Mouse (Mus musculus) CH12.LX (cell line): ENCODE measurements at regions not wholly inside any gene's neighbourhood (a gene's known extent, or its start where the extent isn't known, plus 50 kb on each side); places are given as distances from the start of the nearest gene placed in this dataset.

Experiments
- DNase-seq: peaks from one replicate; pipeline ENCODE4 v3.0.0-alpha.2; 2013; ENCODE audit errors: extremely low read depth
- H3K27ac ChIP-seq: 2 replicates; pipeline ENCODE4 v1.5.1; 2012; ENCODE audit warnings: low read depth, mild to moderate bottlenecking, control low read depth, moderate library complexity; ENCODE audit not compliant: insufficient read depth
- H3K27me3 ChIP-seq: replicated peaks from 2 replicates; pipeline ENCODE3; 2012; ENCODE audit warnings: inconsistent platforms
- H3K36me3 ChIP-seq, 2 experiments: replicated peaks in 1 of 2; 2 replicates each; pipeline versions ENCODE3 to v1.6.1; 2012; ENCODE audit warnings: inconsistent platforms in 1 of 2, low read length in 1 of 2, mild to moderate bottlenecking in 1 of 2, mixed read lengths in 1 of 2, moderate library complexity in 1 of 2; ENCODE audit not compliant: control insufficient read depth in 1 of 2, insufficient read depth in 1 of 2
- H3K4me1 ChIP-seq, 2 experiments: 2 replicates each; pipeline ENCODE4 v1.6.1; 2012; ENCODE audit warnings: inconsistent platforms in 1 of 2, moderate library complexity in 1 of 2; ENCODE audit not compliant: insufficient read depth in 2 of 2, control insufficient read depth in 1 of 2
- H3K4me2 ChIP-seq: 2 replicates; pipeline ENCODE4 v1.6.1; 2012; ENCODE audit warnings: low read depth, mild to moderate bottlenecking, control low read depth; ENCODE audit not compliant: poor library complexity, insufficient read depth, severe bottlenecking
- H3K4me3 ChIP-seq, 3 experiments: fragments of 150-350 bp in 1 of 3; sonication (generic) in 1 of 3; replicated peaks in 1 of 3; 2 replicates each; pipeline versions ENCODE3 to v1.5.1; 2011 to 2012; ENCODE audit warnings: low read depth in 2 of 3, low read length in 2 of 3, mild to moderate bottlenecking in 2 of 3, moderate library complexity in 2 of 3, control low read depth in 1 of 3, improper control_type of control experiment in 1 of 3, inconsistent platforms in 1 of 3, mixed read lengths in 1 of 3; ENCODE audit not compliant: poor library complexity in 1 of 3
- H3K79me2 ChIP-seq: replicated peaks from 2 replicates; pipeline ENCODE4 v1.6.1; 2012; ENCODE audit warnings: mild to moderate bottlenecking, moderate library complexity; ENCODE audit not compliant: control insufficient read depth, poor library complexity, insufficient read depth, severe bottlenecking; ENCODE audit errors: extremely low read depth
- H3K9ac ChIP-seq: 2 replicates; pipeline ENCODE4 v1.6.1; 2012; ENCODE audit warnings: low read depth, mild to moderate bottlenecking, control low read depth, moderate library complexity; ENCODE audit not compliant: insufficient read depth
- H3K9me3 ChIP-seq: replicated peaks from 2 replicates; pipeline ENCODE3; 2012; ENCODE audit warnings: low read length, inconsistent platforms, mixed read lengths
- CHD1 ChIP-seq: IDR thresholded peaks from 2 replicates; pipeline ENCODE4 v1.6.1; 2012; ENCODE audit warnings: low read depth, low read length, improper control_type of control experiment, inconsistent platforms
- CHD2 ChIP-seq: IDR thresholded peaks from 2 replicates; pipeline ENCODE4 v1.6.1; 2011; ENCODE audit warnings: low read length, improper control_type of control experiment
- CTCF ChIP-seq, 2 experiments: IDR thresholded peaks in 1 of 2; conservative IDR thresholded peaks in 1 of 2; 2 replicates each; pipeline ENCODE4 v1.5.1; 2011 to 2012; ENCODE audit warnings: low read depth in 2 of 2, low read length in 2 of 2, improper control_type of control experiment in 1 of 2, inconsistent platforms in 1 of 2, mild to moderate bottlenecking in 1 of 2, moderate library complexity in 1 of 2
- EP300 ChIP-seq: IDR thresholded peaks from 2 replicates; pipeline ENCODE4 v1.6.1; 2011; ENCODE audit warnings: low read length, improper control_type of control experiment
- ETS1 ChIP-seq: conservative IDR thresholded peaks from 2 replicates; pipeline ENCODE4 v1.6.1; 2012; ENCODE audit warnings: low read depth, mild to moderate bottlenecking, inconsistent platforms, low read length, improper control_type of control experiment, moderate library complexity
- GABPA ChIP-seq: IDR thresholded peaks from 2 replicates; pipeline ENCODE4 v1.6.1; 2012; ENCODE audit warnings: low read depth, low read length, improper control_type of control experiment, inconsistent platforms; ENCODE audit not compliant: insufficient replicate concordance
- JUND ChIP-seq: conservative IDR thresholded peaks from 2 replicates; pipeline ENCODE4 v1.6.1; 2011; ENCODE audit warnings: low read depth, low read length, improper control_type of control experiment
- MAFK ChIP-seq: IDR thresholded peaks from 2 replicates; pipeline ENCODE4 v1.6.1; 2011; ENCODE audit warnings: low read length, improper control_type of control experiment; ENCODE audit not compliant: insufficient replicate concordance
- MAX ChIP-seq: IDR thresholded peaks from 2 replicates; pipeline ENCODE4 v1.6.1; 2011; ENCODE audit warnings: low read length, improper control_type of control experiment
- MXI1 ChIP-seq: IDR thresholded peaks from 2 replicates; pipeline ENCODE4 v1.6.1; 2011; ENCODE audit warnings: mild to moderate bottlenecking, low read depth, low read length, improper control_type of control experiment
- NELFE ChIP-seq: IDR thresholded peaks from 2 replicates; pipeline ENCODE4 v1.6.1; 2011; ENCODE audit warnings: low read depth, low read length, improper control_type of control experiment
- SMC3 ChIP-seq: IDR thresholded peaks from 2 replicates; pipeline ENCODE4 v1.6.1; 2011; ENCODE audit warnings: low read depth, low read length, improper control_type of control experiment
- UBTF ChIP-seq: IDR thresholded peaks from 2 replicates; pipeline ENCODE4 v1.6.1; 2012; ENCODE audit warnings: low read depth, mild to moderate bottlenecking, inconsistent platforms, low read length, improper control_type of control experiment, moderate library complexity
- ZC3H11A ChIP-seq: IDR thresholded peaks from 2 replicates; pipeline ENCODE4 v1.6.1; 2012; ENCODE audit warnings: low read depth, mild to moderate bottlenecking, inconsistent platforms, low read length, improper control_type of control experiment
- ZMIZ1 ChIP-seq: IDR thresholded peaks from 2 replicates; pipeline ENCODE4 v1.6.1; 2012; ENCODE audit warnings: low read depth, mild to moderate bottlenecking, inconsistent platforms, low read length, improper control_type of control experiment
- dilution Hi-C: fragments of 300-500 bp; cut with MboI; formaldehyde crosslinking; loops from 2 replicates; pipeline ENCODE4 v1.14.3; 2020; ENCODE audit warnings: low sequenced_read_pairs; ENCODE audit not compliant: extremely low pct_unique_long_range_greater_than_20kb, extremely low pct_ligation_motif_present
- in situ Hi-C: fragments of 300-500 bp; cut with MboI; formaldehyde crosslinking; loops from 3 replicates; pipeline ENCODE4 v1.14.3; 2019; ENCODE audit warnings: low sequenced_read_pairs, low pct_ligation_motif_present, low pct_unique_long_range_greater_than_20kb, mixed read lengths

- in situ Hi-C loops (no loop called here), dilution Hi-C loops (no loop called here)
- no peaks in the 10 kb centered on the region for H3K27me3 ChIP-seq
- no peaks in the 10 kb centered on the region for H3K36me3 ChIP-seq
- H3K79me2 ChIP-seq: no peaks in the 10 kb centered on the region
- no peak overlapping the region for H3K9ac ChIP-seq
- H3K27ac ChIP-seq: no peak overlapping the region
- no peak overlapping the region for H3K4me3 ChIP-seq
- H3K9me3 ChIP-seq: peaks cover 3% of the 10 kb centered on the region
- H3K4me1 ChIP-seq: peaks cover 5 to 21% of the 10 kb centered on the region in 2 experiments
- DNase-seq: no peak
- TF ChIP-seq NELFE: no peak
- no peak for TF ChIP-seq GABPA
- TF ChIP-seq CHD1: no peak
- TF ChIP-seq ZMIZ1: no peak
- TF ChIP-seq UBTF: no peak
- no peak for TF ChIP-seq EP300
- no peak for TF ChIP-seq MAX
- TF ChIP-seq SMC3: no peak
- TF ChIP-seq MXI1: no peak
- no peak for TF ChIP-seq CHD2
- no peak for TF ChIP-seq ETS1
- TF ChIP-seq MAFK: no peak
- no peak for TF ChIP-seq JUND
- no peak overlapping the region for H3K4me2 ChIP-seq
Observed at GRCm38 (mm10) chr5:138902316-138902715, 82.4 kb downstream of the Gm5294 start.

DNA sequence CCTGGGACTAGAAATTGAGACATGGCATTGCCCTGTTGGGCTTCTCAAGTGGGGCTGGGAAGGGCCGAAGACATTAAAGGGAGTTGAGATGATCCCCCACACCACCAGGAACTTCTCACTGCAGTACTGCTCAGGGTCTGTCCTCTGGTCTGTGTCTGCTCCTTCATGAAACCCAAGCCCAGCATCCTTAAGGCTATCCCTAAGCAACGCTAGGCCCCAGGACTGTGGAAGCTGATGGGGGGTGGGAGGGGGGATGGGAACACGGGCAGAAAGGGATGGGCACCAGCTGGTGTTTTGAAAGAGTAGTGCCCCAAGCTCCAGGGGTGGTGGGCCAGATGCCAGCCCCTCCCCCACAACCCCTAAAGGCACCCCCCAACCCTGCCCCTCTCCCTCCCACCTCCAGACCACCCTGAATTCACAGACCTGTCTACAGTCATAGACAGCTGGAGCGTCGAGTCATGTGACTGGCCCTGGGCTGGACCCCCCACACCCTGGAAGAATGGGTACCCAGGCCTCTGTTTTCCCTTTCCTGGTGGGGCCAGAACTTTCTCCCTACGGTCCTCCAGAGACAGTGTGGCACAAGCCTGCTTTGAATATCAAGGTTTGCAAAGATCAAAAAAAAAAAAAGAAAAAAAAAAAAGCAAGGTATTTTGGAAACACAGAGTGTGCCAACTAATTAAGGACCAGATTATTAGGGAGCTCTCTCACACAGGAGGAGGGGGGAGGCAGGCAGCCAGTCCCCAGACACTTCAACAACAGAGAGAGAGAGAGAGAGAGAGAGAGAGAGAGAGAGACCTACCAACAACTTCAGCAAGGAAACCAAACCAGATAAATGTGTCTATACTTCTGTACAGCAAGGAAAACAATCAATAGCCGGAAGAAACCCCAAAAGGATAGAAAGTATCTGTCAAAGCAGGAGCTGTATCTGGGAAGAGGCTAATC is 85.1 kb downstream of the Pdgfa start:
- no peak for DNase-seq
- no peak overlapping the region for H3K27ac ChIP-seq
- no peak overlapping the region for H3K4me2 ChIP-seq
- no peak overlapping the region for H3K4me3 ChIP-seq
- H3K9me3 ChIP-seq: no peaks in the 10 kb centered on the region
- in situ Hi-C loops (no loop called here), dilution Hi-C loops (no loop called here)
- H3K27me3 ChIP-seq: no peaks in the 10 kb centered on the region
- no peak overlapping the region for H3K9ac ChIP-seq
- H3K4me1 ChIP-seq: peaks cover 5 to 48% of the 10 kb centered on the region in 2 experiments; a peak in 3 of 4 replicates
- no peak for TF ChIP-seq CTCF (conservative IDR thresholded peaks at IDR 0.05 in 1 of 2, IDR thresholded peaks at IDR 0.05 in 1 of 2; ENCODE audit: low read depth in 2 of 2, low read length in 2 of 2)
- no peak for TF ChIP-seq ZC3H11A
- no peak for TF ChIP-seq UBTF
- no peaks in the 10 kb centered on the region for H3K36me3 ChIP-seq
- H3K79me2 ChIP-seq: no peaks in the 10 kb centered on the region
